Mouse (Mus musculus): ENCODE measurements around the gene 1700084M14Rik.
"Not testable (repeated sequence)": the region's sequence is repeated elsewhere in the genome, so short reads cannot be mapped to it uniquely, and the experiment has no call there.

The 1700084M14Rik gene

GRCm38 (mm10) chrX:91575811-91576210 lies at the start of gene 1700084M14Rik:
TSS of gene 1700084M14Rik (minus strand) at chrX:91575911.
- DNase-seq (ENCODE audit: low read depth): not testable (repeated sequence)

All from c-Kit-positive CD71-negative TER-119-negative erythroid progenitor cells, embryonic 14.5 days (primary cell).